Mouse (Mus musculus): ENCODE results near the gene U2af1l4. TPM values are rescaled to one million over a fixed set of nuclear protein-coding genes. Genes with fewer than 3 reads are reported as not detected.

Gene U2af1l4
- polyA plus RNA-seq, 1 experiment = 59.1 TPM

DNA sequence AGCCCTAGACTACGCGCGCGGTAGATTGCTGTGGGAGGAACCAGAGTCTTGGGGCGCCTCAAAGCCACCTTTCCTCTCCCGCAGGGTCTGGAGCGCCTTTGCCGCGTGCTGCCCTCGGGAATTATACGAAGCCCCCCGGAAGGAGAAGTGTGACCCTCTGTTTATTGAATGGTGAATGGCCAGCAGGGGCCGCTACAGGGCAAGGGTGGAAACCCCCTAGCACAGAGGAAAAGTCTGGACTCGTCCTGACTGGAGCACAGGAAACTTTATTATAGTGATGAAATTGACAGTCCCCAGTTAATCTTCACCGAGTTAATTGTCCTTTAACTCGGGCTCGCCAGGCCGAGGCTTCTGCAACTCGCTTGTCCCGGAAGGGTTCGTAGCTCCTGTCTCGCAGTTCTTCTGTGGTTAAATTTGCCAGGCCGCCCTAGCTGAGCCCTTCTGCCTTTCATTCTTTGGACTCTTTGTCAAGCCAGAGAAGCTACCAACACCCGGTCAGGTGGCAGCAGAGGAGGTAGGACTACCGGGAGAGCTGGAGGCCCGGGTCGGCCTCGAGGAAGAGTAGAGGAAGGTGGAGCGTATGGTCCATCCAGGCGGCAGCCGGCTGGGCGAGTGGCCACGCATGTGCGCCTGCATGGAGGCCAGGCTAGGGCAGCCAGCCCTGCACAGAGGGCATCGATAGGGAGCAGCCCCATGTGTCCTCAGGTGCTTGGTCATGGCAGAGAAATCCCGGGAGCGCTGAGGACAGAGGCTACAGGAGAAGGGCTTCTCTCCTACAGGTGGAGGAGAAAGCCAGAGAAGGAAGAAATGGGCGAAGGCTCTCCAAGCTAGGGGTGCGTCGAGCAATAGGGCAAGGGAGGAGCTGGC, 26.6 kb downstream of the U2af1l4 start:
- H3K27ac ChIP-seq (replicated peaks; ENCODE audit: low read depth, low read length) = peak overlapping the region; percentile 69
- peak overlapping the region; percentile 73 for H3K4me3 ChIP-seq (ENCODE audit: insufficient read depth, low read depth, low read length)
- H3K4me1 ChIP-seq (ENCODE audit: control insufficient read depth, insufficient read depth, insufficient read length, low read length) = peaks cover 2% of the 10 kb centered on the region

DNA sequence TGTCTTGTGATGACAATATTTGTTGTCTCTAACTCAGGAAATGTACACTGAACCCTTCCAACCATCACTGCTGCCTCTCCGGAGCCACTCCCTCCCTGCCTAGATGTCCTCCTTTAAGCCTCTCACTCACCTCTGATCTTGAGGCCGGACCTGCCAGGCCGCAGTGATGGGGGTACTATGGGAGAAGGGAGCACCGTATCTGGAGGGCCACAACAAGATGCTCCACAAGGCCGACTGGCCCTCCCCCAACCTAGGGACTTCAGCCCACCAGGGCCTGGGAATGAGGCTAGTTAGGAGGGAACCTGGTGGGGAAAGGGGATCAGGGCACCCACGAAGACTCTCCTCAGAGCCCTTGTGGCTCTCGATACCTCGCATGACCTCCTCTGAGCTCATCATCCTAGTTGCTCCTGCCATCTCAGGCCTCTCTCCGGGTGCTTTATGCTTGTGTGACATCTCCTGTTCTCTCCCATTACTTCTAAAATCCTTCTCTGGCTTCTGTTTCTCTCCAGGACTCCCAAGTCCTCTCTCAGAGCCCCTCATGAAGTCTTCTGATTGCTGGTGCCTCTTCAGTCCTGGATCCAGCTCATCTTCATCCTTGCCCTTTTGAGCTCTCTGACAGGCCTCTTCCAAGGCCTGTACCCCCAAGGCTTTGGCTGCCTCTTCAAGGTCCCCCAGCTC, 28.0 kb downstream of the U2af1l4 start:
- H3K4me1 ChIP-seq (ENCODE audit: control insufficient read depth, insufficient read depth, insufficient read length, low read length) = peaks cover 2% of the 10 kb centered on the region
- no peak overlapping the region for H3K4me3 ChIP-seq (ENCODE audit: insufficient read depth, low read depth, low read length)
- no peak overlapping the region for H3K27ac ChIP-seq (replicated peaks; ENCODE audit: low read depth, low read length)

DNA sequence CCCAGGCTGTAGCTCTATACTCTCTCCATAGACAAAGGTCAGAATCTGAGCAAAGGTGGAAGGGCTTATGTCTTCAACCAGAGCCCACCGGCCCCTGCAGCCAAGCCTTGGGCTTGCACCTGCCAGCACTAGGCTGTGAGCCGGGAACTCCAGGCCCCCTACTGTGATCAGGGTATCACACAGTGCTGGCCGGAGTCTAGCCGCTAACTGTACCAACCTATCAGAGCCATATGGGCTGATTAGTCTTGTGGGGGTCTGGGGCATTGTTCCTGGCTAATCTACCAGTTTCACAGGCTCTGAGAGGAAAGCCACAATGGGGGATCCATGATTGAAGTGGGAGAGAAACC, 28.5 kb downstream of the U2af1l4 start:
- H3K27ac ChIP-seq (replicated peaks; ENCODE audit: low read depth, low read length) = no peak overlapping the region
- no peak overlapping the region for H3K4me3 ChIP-seq (ENCODE audit: insufficient read depth, low read depth, low read length)
- peaks cover 2% of the 10 kb centered on the region for H3K4me1 ChIP-seq (ENCODE audit: control insufficient read depth, insufficient read depth, insufficient read length, low read length)

DNA sequence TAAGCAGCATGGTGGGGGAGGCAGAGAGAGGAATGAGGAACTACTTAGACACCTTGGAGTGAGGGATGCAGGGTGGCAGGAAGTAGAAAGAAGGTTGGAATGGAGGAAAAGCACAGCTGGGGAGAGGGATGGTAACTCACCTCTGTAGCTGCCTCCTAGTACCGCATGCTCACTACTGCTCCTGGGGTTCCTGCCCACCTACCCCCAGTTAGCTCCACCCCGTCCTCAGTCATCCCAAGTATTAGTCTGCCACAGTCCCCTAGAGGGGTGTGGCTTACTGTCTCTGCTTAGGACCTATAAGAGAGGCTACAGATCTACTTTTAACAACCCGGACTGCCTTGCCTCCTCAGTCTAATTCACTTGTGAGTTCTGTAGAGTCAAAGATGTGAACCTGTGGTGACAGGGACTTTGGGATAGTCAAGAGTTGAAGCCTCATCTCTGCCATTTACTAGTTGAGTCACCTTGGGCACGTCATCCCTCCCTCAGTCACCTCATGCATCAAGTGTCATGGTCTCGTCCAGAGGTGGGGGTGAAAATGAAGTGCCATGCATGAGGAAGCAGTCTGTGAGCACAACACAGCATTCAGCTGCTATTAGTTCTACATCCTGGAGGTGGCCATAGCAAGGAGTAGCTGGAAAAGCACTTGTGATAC, 29.8 kb downstream of the U2af1l4 start:
- no peak overlapping the region for H3K4me3 ChIP-seq (ENCODE audit: insufficient read depth, low read depth, low read length)
- no peaks in the 10 kb centered on the region; the same call in 1 of the 2 replicates for H3K4me1 ChIP-seq (ENCODE audit: control insufficient read depth, insufficient read depth, insufficient read length, low read length)
- no peak overlapping the region for H3K27ac ChIP-seq (replicated peaks; ENCODE audit: low read depth, low read length)

- no peak overlapping the region for H3K4me3 ChIP-seq (ENCODE audit: insufficient read depth, low read depth, low read length)
- H3K27ac ChIP-seq (replicated peaks; ENCODE audit: low read depth, low read length) = no peak overlapping the region
- H3K4me1 ChIP-seq (ENCODE audit: control insufficient read depth, insufficient read depth, insufficient read length, low read length) = no peaks in the 10 kb centered on the region; the same call in 1 of the 2 replicates
These were observed 30.7 kb downstream of the U2af1l4 start for GRCm38 (mm10) chr7:30593579-30594509.

- Histone ChIP-seq H3K27ac (replicated peaks; ENCODE audit: low read depth, low read length) (no peak overlapping the region), H3K4me1 (ENCODE audit: control insufficient read depth, insufficient read depth, insufficient read length, low read length) (no peaks in the 10 kb centered on the region; the same call in 1 of the 2 replicates), H3K4me3 (ENCODE audit: insufficient read depth, low read depth, low read length) (no peak overlapping the region)
These were observed 31.5 kb downstream of the U2af1l4 start for GRCm38 (mm10) chr7:30594510-30595024.

DNA sequence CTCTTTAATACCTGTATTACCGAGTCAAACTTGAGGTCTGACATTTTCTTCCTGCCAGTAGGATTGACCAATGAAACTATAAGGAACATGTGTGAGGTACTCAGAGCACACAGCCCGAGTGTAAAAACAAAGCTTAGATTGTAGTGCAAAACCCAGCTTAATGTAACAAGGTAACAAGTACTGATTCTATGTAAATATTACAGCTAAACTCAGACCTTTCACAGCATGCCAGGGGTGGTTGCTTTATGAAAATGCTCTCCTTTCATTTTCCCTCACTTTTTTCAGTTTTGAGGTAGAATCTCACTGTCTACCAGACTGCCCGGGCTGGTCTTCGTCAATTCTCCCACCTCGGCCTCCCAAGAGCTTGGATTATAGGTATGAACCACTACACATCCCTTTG, 33.0 kb downstream of the U2af1l4 start:
- Histone ChIP-seq H3K4me3 (ENCODE audit: insufficient read depth, low read depth, low read length) (no peak overlapping the region), H3K27ac (replicated peaks; ENCODE audit: low read depth, low read length) (no peak overlapping the region), H3K4me1 (ENCODE audit: control insufficient read depth, insufficient read depth, insufficient read length, low read length) (no peaks in the 10 kb centered on the region)

- Histone ChIP-seq H3K27ac (replicated peaks; ENCODE audit: low read depth, low read length) (no peak overlapping the region), H3K4me3 (ENCODE audit: insufficient read depth, low read depth, low read length) (no peak overlapping the region), H3K4me1 (ENCODE audit: control insufficient read depth, insufficient read depth, insufficient read length, low read length) (no peaks in the 10 kb centered on the region)
These were observed 33.7 kb downstream of the U2af1l4 start for GRCm38 (mm10) chr7:30596811-30597210.

DNA sequence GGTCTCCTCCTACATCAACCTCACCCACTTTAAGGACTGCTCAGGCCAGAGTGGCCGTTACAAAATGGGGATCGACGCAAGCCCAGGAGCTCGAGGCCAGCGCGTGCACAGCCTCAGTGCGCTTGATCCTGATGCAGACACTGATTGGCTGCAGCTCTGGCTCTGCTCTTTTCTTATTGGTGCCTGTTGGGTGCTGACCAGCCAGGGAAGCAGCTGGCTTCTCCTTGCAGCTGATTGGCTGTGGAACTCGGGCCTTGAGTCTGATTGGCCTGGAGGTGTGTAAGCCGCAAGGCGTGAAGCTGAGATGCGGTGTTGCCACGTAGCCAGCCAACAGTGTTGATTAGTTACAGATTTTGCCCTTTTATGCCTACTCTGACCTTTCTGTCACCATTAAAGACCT, 35.7 kb downstream of the U2af1l4 start, which contains the start of gene Zbtb32:
TSS of gene Zbtb32 (minus strand) at position 124 of the 400 bp plus-strand sequence.
- H3K27ac ChIP-seq (replicated peaks; ENCODE audit: low read depth, low read length) = no peak within 1 kb of the TSS

GRCm38 (mm10) chr7:30599933-30600353, 36.8 kb downstream of the U2af1l4 start:
- Histone ChIP-seq H3K27ac (replicated peaks; ENCODE audit: low read depth, low read length) (no peak overlapping the region), H3K4me3 (ENCODE audit: insufficient read depth, low read depth, low read length) (no peak overlapping the region), H3K4me1 (ENCODE audit: control insufficient read depth, insufficient read depth, insufficient read length, low read length) (no peaks in the 10 kb centered on the region)

More for the DNA sequence above, 35.7 kb downstream of the U2af1l4 start, which contains the start of gene Zbtb32:
- Histone ChIP-seq H3K4me1 (ENCODE audit: control insufficient read depth, insufficient read depth, insufficient read length, low read length) (no peaks in the 10 kb centered on the region), H3K4me3 (ENCODE audit: insufficient read depth, low read depth, low read length) (no peak within 1 kb of the TSS)

- Histone ChIP-seq H3K4me1 (ENCODE audit: control insufficient read depth, insufficient read depth, insufficient read length, low read length) (no peaks in the 10 kb centered on the region), H3K27ac (replicated peaks; ENCODE audit: low read depth, low read length) (no peak overlapping the region), H3K4me3 (ENCODE audit: insufficient read depth, low read depth, low read length) (no peak overlapping the region)
These were observed 37.5 kb downstream of the U2af1l4 start for GRCm38 (mm10) chr7:30600651-30601050.

DNA sequence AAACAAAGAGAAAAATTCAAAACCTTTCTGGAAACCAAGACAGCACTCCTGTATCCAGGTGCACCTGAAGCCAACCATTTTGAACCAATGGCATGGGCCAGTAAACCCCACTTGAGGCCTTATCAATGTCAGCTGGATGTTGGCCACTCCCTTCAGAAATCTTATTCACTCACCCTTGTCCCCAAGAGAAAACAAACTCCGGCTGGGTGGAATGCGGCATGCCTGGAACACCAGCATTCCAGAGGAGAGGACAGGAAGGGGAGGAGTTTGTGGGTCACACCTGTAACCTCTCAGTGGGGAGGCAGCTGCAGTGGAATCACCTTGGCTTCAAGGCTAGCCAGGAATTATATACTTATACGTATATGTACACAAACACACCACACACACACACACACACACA, 39.5 kb downstream of the U2af1l4 start:
- H3K4me1 ChIP-seq (ENCODE audit: control insufficient read depth, insufficient read depth, insufficient read length, low read length) = no peaks in the 10 kb centered on the region
- H3K4me3 ChIP-seq (ENCODE audit: insufficient read depth, low read depth, low read length) = no peak overlapping the region
- H3K27ac ChIP-seq (replicated peaks; ENCODE audit: low read depth, low read length) = no peak overlapping the region

- no peak overlapping the region for H3K4me3 ChIP-seq (ENCODE audit: insufficient read depth, low read depth, low read length)
- H3K27ac ChIP-seq (replicated peaks; ENCODE audit: low read depth, low read length) = no peak overlapping the region
- H3K4me1 ChIP-seq (ENCODE audit: control insufficient read depth, insufficient read depth, insufficient read length, low read length) = no peaks in the 10 kb centered on the region
These were observed 41.3 kb downstream of the U2af1l4 start for GRCm38 (mm10) chr7:30604424-30604823.

DNA sequence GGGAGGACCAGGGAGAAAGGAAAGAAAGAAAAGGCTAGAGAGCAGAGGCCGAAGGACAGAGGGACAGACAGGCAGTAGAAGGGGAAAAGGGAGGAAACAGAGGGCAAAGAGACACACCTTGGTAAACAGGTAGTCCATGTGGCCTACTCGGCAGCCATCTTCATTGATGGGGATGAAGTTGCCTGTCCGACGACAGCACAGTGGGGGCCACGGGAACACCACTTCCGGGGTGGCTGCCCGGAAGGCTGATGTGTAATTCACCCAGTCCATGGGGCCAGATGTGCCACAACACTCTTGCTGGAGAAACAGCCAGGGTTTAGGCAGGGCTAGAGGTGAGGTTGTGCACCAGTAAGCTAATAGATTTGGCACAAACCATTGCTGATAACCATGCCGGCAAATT, 41.8 kb downstream of the U2af1l4 start:
- Histone ChIP-seq H3K4me3 (ENCODE audit: insufficient read depth, low read depth, low read length) (no peak overlapping the region), H3K27ac (replicated peaks; ENCODE audit: low read depth, low read length) (no peak overlapping the region), H3K4me1 (ENCODE audit: control insufficient read depth, insufficient read depth, insufficient read length, low read length) (no peaks in the 10 kb centered on the region)

Data from brown adipose tissue, adult 24 weeks (tissue).